ENCODE assay signal across 10 mouse cellular contexts in the genomic region with DNA sequence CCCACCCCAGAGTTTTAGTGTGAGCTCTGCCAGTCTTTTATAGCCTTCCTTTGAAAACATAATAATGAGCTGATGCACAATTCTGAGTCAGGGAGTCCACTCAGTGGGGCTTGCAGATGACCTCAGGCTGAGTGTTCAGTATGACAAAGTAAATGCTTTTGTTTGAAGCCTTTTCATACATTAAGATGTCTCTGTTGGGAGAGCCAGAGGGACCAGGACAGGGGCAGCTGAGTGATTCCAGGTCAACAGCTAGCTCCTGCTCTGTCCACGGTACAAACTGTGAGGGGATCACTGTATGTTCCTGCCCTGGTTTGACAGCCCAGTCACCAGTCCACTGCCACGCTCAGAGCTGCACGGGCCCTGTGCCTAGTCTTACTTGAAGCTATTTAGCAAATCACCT. TPM values are rescaled to one million over a fixed set of nuclear protein-coding genes. Genes with fewer than 3 reads are reported as not detected.
DNase-seq lines count a peak whose midpoint lies in the region; ATAC-seq and TF ChIP-seq lines count a peak whose summit lies in the region.
"Had no signal": no experiment of that assay in that cellular context is flagged by ENCODE, and none has a peak within 500 bp of the region (broad histone marks: within the 10 kb centered on the region; RNA-seq: fewer than 3 reads in every experiment).

No protein-coding gene starts in this region.

- WGBS in heart, embryonic 11.5 days (ENCODE audit: insufficient replicate concordance), result 34% methylated on average over 3 of the region's 3 CpGs
- WGBS in embryonic facial prominence, embryonic 13.5 days, result 27% methylated on average over 3 of the region's 3 CpGs
- WGBS in limb, embryonic 14.5 days, result 21% methylated on average over 3 of the region's 3 CpGs
- 93% methylated on average over 3 of the region's 3 CpGs for WGBS in thymus, adult 2 months

- TF ChIP-seq POLR2A in limb, embryonic 14.5 days (IDR thresholded peaks at IDR 0.05; ENCODE audit: borderline replicate concordance, extremely low read depth, insufficient read depth, insufficient read length), result no peak
- TF ChIP-seq POLR2A in thymus, adult 2 months (IDR thresholded peaks at IDR 0.05; ENCODE audit: control insufficient read depth, extremely low read depth, insufficient read depth, low read length, poor library complexity), result no peak

- H3K27ac ChIP-seq in heart, embryonic 11.5 days (ENCODE audit: low read depth, low read length), result peak overlapping the region; percentile 70; the same call in 1 of the 2 replicates
- peak overlapping the region; percentile 95 for H3K27ac ChIP-seq in embryonic facial prominence, embryonic 13.5 days
- H3K27ac ChIP-seq in limb, embryonic 14.5 days (replicated peaks; ENCODE audit: low read depth, low read length), result peak overlapping the region; percentile 75
- no peak overlapping the region for H3K27ac ChIP-seq in thymus, adult 2 months (ENCODE audit: control insufficient read depth, insufficient read depth, low read length)

- no peak for TF ChIP-seq CTCF in thymus, adult 2 months (IDR thresholded peaks at IDR 0.05; ENCODE audit: borderline replicate concordance, control insufficient read depth, extremely low read depth, insufficient read depth, low read length, poor library complexity)

- no peak for DNase-seq in heart, postnatal 36 days
- peak; percentile 84 for DNase-seq in 3T3-L1 (ENCODE audit: low read depth, low spot score)
- no peak for DNase-seq in limb, embryonic 14.5 days (ENCODE audit: low spot score)
- no peak for DNase-seq in spleen, postnatal 4 days (ENCODE audit: low spot score in 2 of 2)
- no peak for DNase-seq in thymus, adult 2 months
- DNase-seq: thymus, postnatal 36 days had no signal

- no peak overlapping the region for H3K9ac ChIP-seq in heart, embryonic 11.5 days (ENCODE audit: low read depth, low read length)
- 0 out of 2 replicates have a peak overlapping the region, but pooled peaks have one; percentile 21 for H3K9ac ChIP-seq in embryonic facial prominence, embryonic 13.5 days
- H3K9ac ChIP-seq in limb, embryonic 14.5 days (ENCODE audit: low read depth, low read length, severe bottlenecking), result no peak overlapping the region

- no peaks in the 10 kb centered on the region for H3K36me3 ChIP-seq in heart, embryonic 11.5 days (ENCODE audit: control insufficient read depth, insufficient read depth, low read length)
- no peaks in the 10 kb centered on the region for H3K36me3 ChIP-seq in embryonic facial prominence, embryonic 13.5 days
- H3K36me3 ChIP-seq in limb, embryonic 14.5 days (ENCODE audit: control insufficient read depth, insufficient read depth, low read length), result no peaks in the 10 kb centered on the region
- H3K36me3 ChIP-seq in thymus, adult 2 months (ENCODE audit: control insufficient read depth, insufficient read depth, low read length), result no peaks in the 10 kb centered on the region

- H3K4me2 ChIP-seq in heart, embryonic 11.5 days, result no peak overlapping the region
- no peak overlapping the region for H3K4me2 ChIP-seq in embryonic facial prominence, embryonic 13.5 days
- 0 out of 2 replicates have a peak overlapping the region, but pooled peaks have one; percentile 6 for H3K4me2 ChIP-seq in limb, embryonic 14.5 days (replicated peaks; ENCODE audit: low read depth, low read length, severe bottlenecking)

- ATAC-seq in heart, embryonic 11.5 days (replicated peaks; ENCODE audit: insufficient number of reproducible peaks, low FRiP score, low TSS enrichment), result no peak
- ATAC-seq in embryonic facial prominence, embryonic 13.5 days (ENCODE audit: insufficient number of reproducible peaks, insufficient read depth, low FRiP score, low TSS enrichment, low read depth), result no peak
- ATAC-seq in limb, embryonic 14.5 days (ENCODE audit: low FRiP score, low read depth), result peak; percentile 7; the same call in 1 of the 2 replicates
- ATAC-seq in monocyte, adult 5-6 weeks (replicated peaks; ENCODE audit: insufficient number of reproducible peaks, low FRiP score, low TSS enrichment, poor library complexity, severe bottlenecking), result no peak

- intact Hi-C loops in heart, postnatal 36 days (cut with DNase I), result no loop called here

- H3K4me3 ChIP-seq in heart, embryonic 11.5 days (ENCODE audit: low read depth, low read length), result no peak overlapping the region
- H3K4me3 ChIP-seq in embryonic facial prominence, embryonic 13.5 days, result no peak overlapping the region
- H3K4me3 ChIP-seq in limb, embryonic 14.5 days (replicated peaks; ENCODE audit: low read length), result no peak overlapping the region
- H3K4me3 ChIP-seq in thymus, adult 2 months (ENCODE audit: control insufficient read depth, insufficient read depth, low read length), result no peak overlapping the region

- H3K27me3 ChIP-seq in heart, embryonic 11.5 days (ENCODE audit: control insufficient read depth, insufficient read depth, low read length), result no peaks in the 10 kb centered on the region
- no peaks in the 10 kb centered on the region for H3K27me3 ChIP-seq in embryonic facial prominence, embryonic 13.5 days
- no peaks in the 10 kb centered on the region for H3K27me3 ChIP-seq in limb, embryonic 14.5 days (ENCODE audit: control insufficient read depth, insufficient read depth, low read length)
- H3K27me3 ChIP-seq in thymus, adult 2 months (ENCODE audit: control insufficient read depth, insufficient read depth, low read length), result no peaks in the 10 kb centered on the region

- no peaks in the 10 kb centered on the region for H3K9me3 ChIP-seq in heart, embryonic 11.5 days (replicated peaks; ENCODE audit: control insufficient read depth, low read length)
- H3K9me3 ChIP-seq in embryonic facial prominence, embryonic 13.5 days, result no peaks in the 10 kb centered on the region
- no peaks in the 10 kb centered on the region for H3K9me3 ChIP-seq in limb, embryonic 14.5 days (ENCODE audit: control insufficient read depth, low read length)

- peaks cover 17% of the 10 kb centered on the region for H3K4me1 ChIP-seq in heart, embryonic 11.5 days (ENCODE audit: control insufficient read depth, insufficient read depth, low read length)
- H3K4me1 ChIP-seq in embryonic facial prominence, embryonic 13.5 days, result peaks cover 35% of the 10 kb centered on the region
- peaks cover 33% of the 10 kb centered on the region for H3K4me1 ChIP-seq in limb, embryonic 14.5 days (ENCODE audit: control insufficient read depth, insufficient read depth, low read length)
- no peaks in the 10 kb centered on the region for H3K4me1 ChIP-seq in thymus, adult 2 months (replicated peaks; ENCODE audit: control insufficient read depth, insufficient read depth, low read length)

RNA-seq across cellular contexts. Expression of gene Tgfbi, which starts 26.6 kb away (rescaled TPM):
- 65.0 and 94.5 TPM in 2 replicates for polyA plus RNA-seq in heart, embryonic 11.5 days (2014; fragmentation: Nextera tagmentation; extraction: Ambion mirVana)
- total RNA-seq in heart, postnatal 36 days (2021), result 10 to 100 TPM; 21.1 to 25.9 TPM
- polyA plus RNA-seq in embryonic facial prominence, embryonic 13.5 days (2015; fragmentation: Nextera tagmentation; extraction: Ambion mirVana), result 68.8 TPM in 2 replicates
- 146 and 183 TPM in 2 replicates for polyA plus RNA-seq in limb, embryonic 14.5 days (2012; rRNA removed)
- 99.3 and 128 TPM in 2 replicates for polyA plus RNA-seq in limb, embryonic 14.5 days (2014; fragmentation: Nextera tagmentation; extraction: Ambion mirVana)
- 73.8 to 154 TPM (median 152 TPM) in 3 replicates for total RNA-seq in monocyte, adult 5-6 weeks (2017)
- 32.1 and 33.8 TPM in 2 replicates for polyA plus RNA-seq in thymus, adult 2 months (2012; rRNA removed)
- total RNA-seq: CH12.LX had no signal

RNA-seq across cellular contexts. Expression of gene Lect2, which starts 34.4 kb away (rescaled TPM):
- 0.37 and 1.1 TPM in 2 replicates for polyA plus RNA-seq in heart, embryonic 11.5 days (2014; fragmentation: Nextera tagmentation; extraction: Ambion mirVana)
- total RNA-seq in heart, postnatal 36 days (2021), result not detected
- 0.44 TPM in 1 of 2 replicates, not detected in the other for polyA plus RNA-seq in embryonic facial prominence, embryonic 13.5 days (2015; fragmentation: Nextera tagmentation; extraction: Ambion mirVana)
- not detected in 2 replicates for polyA plus RNA-seq in limb, embryonic 14.5 days (2012; rRNA removed)
- not detected in 2 replicates for polyA plus RNA-seq in limb, embryonic 14.5 days (2014; fragmentation: Nextera tagmentation; extraction: Ambion mirVana)
- total RNA-seq in monocyte, adult 5-6 weeks (2017), result not detected in 3 replicates
- 0.33 TPM in 1 of 2 replicates, not detected in the other for polyA plus RNA-seq in thymus, adult 2 months (2012; rRNA removed)
- total RNA-seq: CH12.LX had no signal
